Mouse (Mus musculus) CH12.LX (cell line): ENCODE results near the gene Prss38. TPM values are rescaled to one million over a fixed set of nuclear protein-coding genes. Genes with fewer than 3 reads are reported as not detected.

Experiments
- DNase-seq: peaks from one replicate; pipeline ENCODE4 v3.0.0-alpha.2; 2013; ENCODE audit errors: extremely low read depth
- H3K27ac ChIP-seq: 2 replicates; pipeline ENCODE4 v1.5.1; 2012; ENCODE audit warnings: low read depth, mild to moderate bottlenecking, control low read depth, moderate library complexity; ENCODE audit not compliant: insufficient read depth
- H3K27me3 ChIP-seq: replicated peaks from 2 replicates; pipeline ENCODE3; 2012; ENCODE audit warnings: inconsistent platforms
- H3K36me3 ChIP-seq, 2 experiments: replicated peaks in 1 of 2; 2 replicates each; pipeline versions ENCODE3 to v1.6.1; 2012; ENCODE audit warnings: inconsistent platforms in 1 of 2, low read length in 1 of 2, mild to moderate bottlenecking in 1 of 2, mixed read lengths in 1 of 2, moderate library complexity in 1 of 2; ENCODE audit not compliant: control insufficient read depth in 1 of 2, insufficient read depth in 1 of 2
- H3K4me1 ChIP-seq, 2 experiments: 2 replicates each; pipeline ENCODE4 v1.6.1; 2012; ENCODE audit warnings: inconsistent platforms in 1 of 2, moderate library complexity in 1 of 2; ENCODE audit not compliant: insufficient read depth in 2 of 2, control insufficient read depth in 1 of 2
- H3K4me2 ChIP-seq: 2 replicates; pipeline ENCODE4 v1.6.1; 2012; ENCODE audit warnings: low read depth, mild to moderate bottlenecking, control low read depth; ENCODE audit not compliant: poor library complexity, insufficient read depth, severe bottlenecking
- H3K4me3 ChIP-seq, 3 experiments: fragments of 150-350 bp in 1 of 3; sonication (generic) in 1 of 3; replicated peaks in 1 of 3; 2 replicates each; pipeline versions ENCODE3 to v1.5.1; 2011 to 2012; ENCODE audit warnings: low read depth in 2 of 3, low read length in 2 of 3, mild to moderate bottlenecking in 2 of 3, moderate library complexity in 2 of 3, control low read depth in 1 of 3, improper control_type of control experiment in 1 of 3, inconsistent platforms in 1 of 3, mixed read lengths in 1 of 3; ENCODE audit not compliant: poor library complexity in 1 of 3
- H3K79me2 ChIP-seq: replicated peaks from 2 replicates; pipeline ENCODE4 v1.6.1; 2012; ENCODE audit warnings: mild to moderate bottlenecking, moderate library complexity; ENCODE audit not compliant: control insufficient read depth, poor library complexity, insufficient read depth, severe bottlenecking; ENCODE audit errors: extremely low read depth
- H3K9ac ChIP-seq: 2 replicates; pipeline ENCODE4 v1.6.1; 2012; ENCODE audit warnings: low read depth, mild to moderate bottlenecking, control low read depth, moderate library complexity; ENCODE audit not compliant: insufficient read depth
- H3K9me3 ChIP-seq: replicated peaks from 2 replicates; pipeline ENCODE3; 2012; ENCODE audit warnings: low read length, inconsistent platforms, mixed read lengths
- BHLHE40 ChIP-seq: IDR thresholded peaks from 2 replicates; pipeline ENCODE4 v1.6.1; 2011; ENCODE audit warnings: mild to moderate bottlenecking, low read depth, low read length, improper control_type of control experiment
- CHD1 ChIP-seq: IDR thresholded peaks from 2 replicates; pipeline ENCODE4 v1.6.1; 2012; ENCODE audit warnings: low read depth, low read length, improper control_type of control experiment, inconsistent platforms
- CHD2 ChIP-seq: IDR thresholded peaks from 2 replicates; pipeline ENCODE4 v1.6.1; 2011; ENCODE audit warnings: low read length, improper control_type of control experiment
- CTCF ChIP-seq, 2 experiments: IDR thresholded peaks in 1 of 2; conservative IDR thresholded peaks in 1 of 2; 2 replicates each; pipeline ENCODE4 v1.5.1; 2011 to 2012; ENCODE audit warnings: low read depth in 2 of 2, low read length in 2 of 2, improper control_type of control experiment in 1 of 2, inconsistent platforms in 1 of 2, mild to moderate bottlenecking in 1 of 2, moderate library complexity in 1 of 2
- E2F4 ChIP-seq: IDR thresholded peaks from 2 replicates; pipeline ENCODE4 v1.6.1; 2011; ENCODE audit warnings: low read depth, low read length, improper control_type of control experiment; ENCODE audit not compliant: insufficient replicate concordance
- ELF1 ChIP-seq: IDR thresholded peaks from 2 replicates; pipeline ENCODE4 v1.6.1; 2014; ENCODE audit warnings: low read depth, mild to moderate bottlenecking, inconsistent platforms, low read length, improper control_type of control experiment
- EP300 ChIP-seq: IDR thresholded peaks from 2 replicates; pipeline ENCODE4 v1.6.1; 2011; ENCODE audit warnings: low read length, improper control_type of control experiment
- GABPA ChIP-seq: IDR thresholded peaks from 2 replicates; pipeline ENCODE4 v1.6.1; 2012; ENCODE audit warnings: low read depth, low read length, improper control_type of control experiment, inconsistent platforms; ENCODE audit not compliant: insufficient replicate concordance
- HCFC1 ChIP-seq: IDR thresholded peaks from 2 replicates; pipeline ENCODE4 v1.6.1; 2012; ENCODE audit warnings: low read depth, mild to moderate bottlenecking, inconsistent platforms, low read length, improper control_type of control experiment
- IRF4 ChIP-seq: IDR thresholded peaks from 2 replicates; pipeline ENCODE4 v1.6.1; 2014; ENCODE audit warnings: low read depth, mild to moderate bottlenecking, inconsistent platforms, low read length, improper control_type of control experiment
- JUN ChIP-seq: IDR thresholded peaks from 2 replicates; pipeline ENCODE4 v1.6.1; 2011; ENCODE audit warnings: low read depth, mild to moderate bottlenecking, low read length, improper control_type of control experiment, moderate library complexity; ENCODE audit not compliant: insufficient read depth
- JUND ChIP-seq: conservative IDR thresholded peaks from 2 replicates; pipeline ENCODE4 v1.6.1; 2011; ENCODE audit warnings: low read depth, low read length, improper control_type of control experiment
- KAT2A ChIP-seq: IDR thresholded peaks from 2 replicates; pipeline ENCODE4 v1.6.1; 2012; ENCODE audit warnings: low read length, improper control_type of control experiment, inconsistent platforms; ENCODE audit not compliant: insufficient replicate concordance
- MAFK ChIP-seq: IDR thresholded peaks from 2 replicates; pipeline ENCODE4 v1.6.1; 2011; ENCODE audit warnings: low read length, improper control_type of control experiment; ENCODE audit not compliant: insufficient replicate concordance
- MAX ChIP-seq: IDR thresholded peaks from 2 replicates; pipeline ENCODE4 v1.6.1; 2011; ENCODE audit warnings: low read length, improper control_type of control experiment
- MAZ ChIP-seq: IDR thresholded peaks from 2 replicates; pipeline ENCODE4 v1.6.1; 2012; ENCODE audit warnings: low read depth, mild to moderate bottlenecking, inconsistent platforms, low read length, improper control_type of control experiment, moderate library complexity
- MEF2A ChIP-seq: IDR thresholded peaks from 2 replicates; pipeline ENCODE4 v1.6.1; 2014; ENCODE audit warnings: low read depth, mild to moderate bottlenecking, inconsistent platforms, low read length, improper control_type of control experiment, borderline replicate concordance
- MXI1 ChIP-seq: IDR thresholded peaks from 2 replicates; pipeline ENCODE4 v1.6.1; 2011; ENCODE audit warnings: mild to moderate bottlenecking, low read depth, low read length, improper control_type of control experiment
- MYC ChIP-seq: IDR thresholded peaks from 2 replicates; pipeline ENCODE4 v1.6.1; 2011; ENCODE audit warnings: low read depth, mild to moderate bottlenecking, improper control_type of control experiment, low read length
- NELFE ChIP-seq: IDR thresholded peaks from 2 replicates; pipeline ENCODE4 v1.6.1; 2011; ENCODE audit warnings: low read depth, low read length, improper control_type of control experiment
- NRF1 ChIP-seq: IDR thresholded peaks from 2 replicates; pipeline ENCODE4 v1.6.1; 2014; ENCODE audit warnings: low read depth, mild to moderate bottlenecking, inconsistent platforms, low read length, improper control_type of control experiment, moderate library complexity
- PAX5 ChIP-seq: IDR thresholded peaks from 2 replicates; pipeline ENCODE4 v1.6.1; 2012; ENCODE audit warnings: low read length, inconsistent platforms, mixed read lengths
- POLR2A ChIP-seq: IDR thresholded peaks from 2 replicates; pipeline ENCODE4 v1.6.1; 2011; ENCODE audit warnings: low read depth, mild to moderate bottlenecking, improper control_type of control experiment, low read length
- POLR2AphosphoS2 ChIP-seq: IDR thresholded peaks from 2 replicates; pipeline ENCODE4 v1.6.1; 2011; ENCODE audit warnings: low read depth, low read length, improper control_type of control experiment
- RAD21 ChIP-seq: IDR thresholded peaks from 2 replicates; pipeline ENCODE4 v1.6.1; 2011; ENCODE audit warnings: low read depth, mild to moderate bottlenecking, low read length, improper control_type of control experiment, moderate library complexity
- RCOR1 ChIP-seq: conservative IDR thresholded peaks from 2 replicates; pipeline ENCODE4 v1.6.1; 2012; ENCODE audit warnings: low read depth, mild to moderate bottlenecking, inconsistent platforms, low read length, improper control_type of control experiment
- SIN3A ChIP-seq: IDR thresholded peaks from 2 replicates; pipeline ENCODE4 v1.6.1; 2012; ENCODE audit warnings: low read length, improper control_type of control experiment, inconsistent platforms
- SMC3 ChIP-seq: IDR thresholded peaks from 2 replicates; pipeline ENCODE4 v1.6.1; 2011; ENCODE audit warnings: low read depth, low read length, improper control_type of control experiment
- TBP ChIP-seq: conservative IDR thresholded peaks from 2 replicates; pipeline ENCODE4 v1.6.1; 2011; ENCODE audit warnings: low read depth, low read length, improper control_type of control experiment
- TCF12 ChIP-seq: IDR thresholded peaks from 2 replicates; pipeline ENCODE4 v1.6.1; 2014; ENCODE audit warnings: low read depth, mild to moderate bottlenecking, inconsistent platforms, low read length, improper control_type of control experiment
- UBTF ChIP-seq: IDR thresholded peaks from 2 replicates; pipeline ENCODE4 v1.6.1; 2012; ENCODE audit warnings: low read depth, mild to moderate bottlenecking, inconsistent platforms, low read length, improper control_type of control experiment, moderate library complexity
- USF1 ChIP-seq: IDR thresholded peaks from 2 replicates; pipeline ENCODE4 v1.6.1; 2014; ENCODE audit warnings: low read depth, mild to moderate bottlenecking, inconsistent platforms, low read length, improper control_type of control experiment
- ZC3H11A ChIP-seq: IDR thresholded peaks from 2 replicates; pipeline ENCODE4 v1.6.1; 2012; ENCODE audit warnings: low read depth, mild to moderate bottlenecking, inconsistent platforms, low read length, improper control_type of control experiment
- ZMIZ1 ChIP-seq: IDR thresholded peaks from 2 replicates; pipeline ENCODE4 v1.6.1; 2012; ENCODE audit warnings: low read depth, mild to moderate bottlenecking, inconsistent platforms, low read length, improper control_type of control experiment
- ZNF384 ChIP-seq: IDR thresholded peaks from 2 replicates; pipeline ENCODE4 v1.6.1; 2012; ENCODE audit warnings: low read depth, low read length, improper control_type of control experiment, inconsistent platforms
- dilution Hi-C: fragments of 300-500 bp; cut with MboI; formaldehyde crosslinking; loops from 2 replicates; pipeline ENCODE4 v1.14.3; 2020; ENCODE audit warnings: low sequenced_read_pairs; ENCODE audit not compliant: extremely low pct_unique_long_range_greater_than_20kb, extremely low pct_ligation_motif_present
- in situ Hi-C: fragments of 300-500 bp; cut with MboI; formaldehyde crosslinking; loops from 3 replicates; pipeline ENCODE4 v1.14.3; 2019; ENCODE audit warnings: low sequenced_read_pairs, low pct_ligation_motif_present, low pct_unique_long_range_greater_than_20kb, mixed read lengths
- polyA plus RNA-seq: library from polyadenylated mRNA; unstranded; fragments of >175 nt; gene quantifications from 2 replicates; pipeline ENCODE4 v1.2.1, GENCODE M21; 2012; ENCODE audit warnings: low read depth; ENCODE audit not compliant: insufficient read length
- total RNA-seq, 2 experiments: library from RNA; depleted of rRNA; stranded (reverse); fragments of 300-350 nt in 1 of 2; fragments of >200 nt in 1 of 2; gene quantifications; 2 replicates each; pipeline ENCODE4 v1.2.3; 2012 to 2014

The Prss38 gene
- total and polyA plus RNA-seq, 3 experiments, result not detected

DNA sequence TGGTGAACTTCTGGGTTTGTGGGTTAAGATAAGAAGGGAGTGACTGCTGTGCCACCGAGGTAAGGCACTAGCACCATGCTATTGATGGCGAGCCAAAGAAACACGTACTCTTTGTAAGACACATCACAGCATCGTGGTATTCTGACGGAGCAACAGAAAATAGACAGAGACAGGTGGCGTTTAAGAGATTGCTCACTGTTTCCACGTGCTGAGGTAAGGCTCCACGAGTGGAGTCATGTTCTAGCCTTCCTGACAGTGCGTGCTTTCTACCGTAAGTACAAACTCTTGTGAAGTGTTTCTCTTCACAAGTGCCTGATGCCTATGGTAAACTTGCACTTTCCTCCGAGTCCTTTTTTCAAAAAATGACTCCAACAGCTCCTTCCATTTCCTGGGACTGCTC, 5.6 kb downstream of the Prss38 start:
- TF ChIP-seq RCOR1, result no peak
- no peak for TF ChIP-seq CHD2
- no peak for TF ChIP-seq TBP
- no peak for TF ChIP-seq NRF1
- TF ChIP-seq BHLHE40, result peak; percentile 70
- TF ChIP-seq USF1, result no peak
- no peak for TF ChIP-seq MAZ
- no peak for TF ChIP-seq GABPA
- TF ChIP-seq E2F4, result no peak
- no peak for TF ChIP-seq SMC3
- TF ChIP-seq MAFK, result no peak
- TF ChIP-seq JUN, result peak; percentile 59
- no peak; the same call in 1 of the 2 replicates for TF ChIP-seq MXI1
- TF ChIP-seq NELFE, result no peak
- TF ChIP-seq ELF1, result no peak
- no peak for TF ChIP-seq SIN3A
- TF ChIP-seq ZMIZ1, result no peak
- TF ChIP-seq EP300, result 0 out of 2 replicates have a peak, but pooled peaks have one; percentile 45
- 0 out of 2 replicates have a peak, but pooled peaks have one; percentile 52 for TF ChIP-seq MAX
- peak; percentile 29; the same call in 1 of the 2 replicates for TF ChIP-seq TCF12
- TF ChIP-seq JUND, result 0 out of 2 replicates have a peak, but pooled peaks have one; percentile 37
- TF ChIP-seq POLR2A, result no peak
- TF ChIP-seq IRF4, result no peak
- TF ChIP-seq RAD21, result no peak
- 0 out of 2 replicates have a peak, but pooled peaks have one; percentile 18 for TF ChIP-seq MEF2A
- TF ChIP-seq PAX5, result no peak
- TF ChIP-seq CTCF (conservative IDR thresholded peaks at IDR 0.05 in 1 of 2, IDR thresholded peaks at IDR 0.05 in 1 of 2; ENCODE audit: low read depth in 2 of 2, low read length in 2 of 2), result no peak
- TF ChIP-seq ZNF384, result no peak
- no peak for TF ChIP-seq KAT2A
- TF ChIP-seq POLR2AphosphoS2, result no peak
- no peak for TF ChIP-seq ZC3H11A
- no peak for TF ChIP-seq UBTF
- TF ChIP-seq HCFC1, result no peak
- peak; percentile 80 for TF ChIP-seq MYC
- no peak for TF ChIP-seq CHD1
- Histone ChIP-seq H3K27ac (no peak overlapping the region), H3K9ac (no peak overlapping the region), H3K27me3 (peaks cover 4% of the 10 kb centered on the region), H3K9me3 (no peaks in the 10 kb centered on the region), H3K79me2 (no peaks in the 10 kb centered on the region), H3K4me2 (peak overlapping the region; percentile 22; the same call in 1 of the 2 replicates), H3K4me3 (no peak overlapping the region), H3K4me1 (peaks cover 3 to 13% of the 10 kb centered on the region in 2 experiments; a peak in 3 of 4 replicates), H3K36me3 (no peaks in the 10 kb centered on the region)
- DNase-seq, result peak; percentile 31
- dilution Hi-C loops, result no loop called here
- in situ Hi-C loops, result loop anchor here (10.0 kb wide), 1 partner anchor 55 kb away; no protein-coding TSS in a partner anchor
